In genomic region chr16:50009542-50009941, GRCm38 (mm10) we compare ENCODE assay signal across 9 mouse cellular contexts.
DNase-seq lines count a peak whose midpoint lies in the region; ATAC-seq and TF ChIP-seq lines count a peak whose summit lies in the region.
"Had no signal": no experiment of that assay in that cellular context is flagged by ENCODE, and none has a peak within 500 bp of the region (broad histone marks: within the 10 kb centered on the region; RNA-seq: fewer than 3 reads in every experiment).

No protein-coding gene starts in this region.

- no peaks in the 10 kb centered on the region for H3K36me3 ChIP-seq in forebrain, embryonic 14.5 days (ENCODE audit: control insufficient read depth, insufficient read depth, low read length)
- no peaks in the 10 kb centered on the region for H3K36me3 ChIP-seq in forebrain, embryonic 10.5 days (replicated peaks)
- H3K36me3 ChIP-seq: neural tube, embryonic 13.5 days had no signal

- no peak for TF ChIP-seq CTCF in Patski (IDR thresholded peaks at IDR 0.05)

- peak; percentile 77 for DNase-seq in forebrain, embryonic 14.5 days (ENCODE audit: low spot score)
- DNase-seq in forebrain, embryonic 10.5 days (ENCODE audit: extremely low spot score, low spot score): no peak
- peak; percentile 68 for DNase-seq in Patski (ENCODE audit: low read depth, low spot score)
- DNase-seq in layer of hippocampus, adult 9-11 months: peak; percentile 72
- DNase-seq in right cerebral cortex, postnatal 25 days: peak; percentile 55
- DNase-seq in gastrocnemius, postnatal 36 days: no peak
- DNase-seq in gastrocnemius, adult 8-10 months (ENCODE audit: low spot score in 2 of 2): no peak

- H3K9ac ChIP-seq in forebrain, embryonic 14.5 days (ENCODE audit: low read length): no peak overlapping the region
- H3K9ac ChIP-seq: neural tube, embryonic 13.5 days had no signal

- 56% methylated on average over 6 of the region's 6 CpGs for WGBS in forebrain, embryonic 14.5 days
- WGBS in forebrain, embryonic 10.5 days: 76% methylated on average over 6 of the region's 6 CpGs

- peak; percentile 67; the same call in 1 of the 2 replicates for ATAC-seq in forebrain, embryonic 14.5 days
- peak; percentile 80 for ATAC-seq in Patski
- peak; percentile 94 for ATAC-seq in common myeloid progenitor, adult 5-6 weeks (replicated peaks; ENCODE audit: low read depth, poor library complexity, severe bottlenecking)

- in situ Hi-C loops in Patski (cut with MboI; ENCODE audit: low pct_unique_long_range_greater_than_20kb): no loop called here

- POLR2A ChIA-PET in Patski (lab: Charles Lee): no interaction called here

- H3K9me3 ChIP-seq in forebrain, embryonic 14.5 days (replicated peaks; ENCODE audit: control insufficient read depth, low read length): no peaks in the 10 kb centered on the region
- no peaks in the 10 kb centered on the region for H3K9me3 ChIP-seq in forebrain, embryonic 10.5 days
- H3K9me3 ChIP-seq: neural tube, embryonic 13.5 days had no signal

- no peaks in the 10 kb centered on the region; the same call in 1 of the 2 replicates for H3K4me1 ChIP-seq in forebrain, embryonic 14.5 days (ENCODE audit: control insufficient read depth, insufficient read depth, low read length)
- H3K4me1 ChIP-seq in forebrain, embryonic 10.5 days: no peaks in the 10 kb centered on the region

- H3K4me2 ChIP-seq in forebrain, embryonic 14.5 days (ENCODE audit: low read length): no peak overlapping the region
- H3K4me2 ChIP-seq: neural tube, embryonic 13.5 days had no signal

- H3K4me3 ChIP-seq in forebrain, embryonic 14.5 days (ENCODE audit: low read depth, low read length): no peak overlapping the region
- no peak overlapping the region for H3K4me3 ChIP-seq in forebrain, embryonic 10.5 days
- H3K4me3 ChIP-seq: neural tube, embryonic 13.5 days had no signal

- intact Hi-C loops in gastrocnemius, postnatal 36 days (cut with DNase I): no loop called here

- H3K27me3 ChIP-seq in forebrain, embryonic 14.5 days (replicated peaks; ENCODE audit: control insufficient read depth, insufficient read depth, low read length): no peaks in the 10 kb centered on the region
- no peaks in the 10 kb centered on the region for H3K27me3 ChIP-seq in forebrain, embryonic 10.5 days (ENCODE audit: poor library complexity, severe bottlenecking)
- H3K27me3 ChIP-seq in Patski: no peaks in the 10 kb centered on the region
- H3K27me3 ChIP-seq: neural tube, embryonic 13.5 days had no signal

- H3K27ac ChIP-seq in forebrain, embryonic 14.5 days (ENCODE audit: low read depth, low read length): no peak overlapping the region
- no peak overlapping the region for H3K27ac ChIP-seq in forebrain, embryonic 10.5 days
- H3K27ac ChIP-seq: neural tube, embryonic 13.5 days had no signal

- CTCF ChIA-PET in Patski (lab: Charles Lee): interaction anchor here (0.7 kb wide), 1 partner anchor 107 kb away, joined by 3 read pairs; no protein-coding TSS in a partner anchor

Comparison
In these comparisons a context has a peak if more than half of its experiments do, and no peak if none do; other contexts are left out.
1. DNase-seq: peak in forebrain, embryonic 14.5 days (single experiment), Patski (single experiment), layer of hippocampus, adult 9-11 months (single experiment) and right cerebral cortex, postnatal 25 days (single experiment); none in forebrain, embryonic 10.5 days (single experiment), gastrocnemius, postnatal 36 days (0 of 2) and gastrocnemius, adult 8-10 months (0 of 2).
2. Peak in every context shown above with its lines, with median percentiles within 50 percentile points of each other: ATAC-seq.